Mouse (Mus musculus) cerebellum, adult 11-12 months (tissue): ENCODE data around the gene Jaml.
"Not testable (repeated sequence)": the region's sequence is repeated elsewhere in the genome, so short reads cannot be mapped to it uniquely, and the experiment has no call there.

Experiments
- DNase-seq: peaks from one replicate; pipeline ENCODE4 v3.0.0; 2022

The Jaml gene

GRCm38 (mm10) chr9:45079011-45079410 is at the start of gene Jaml:
Jaml (plus strand) TSS chr9:45079183.
- no peak for DNase-seq

- DNase-seq, result no peak
Observed at GRCm38 (mm10) chr9:45030341-45030740, 48.6 kb upstream of the Jaml start.

GRCm38 (mm10) chr9:45032261-45032660 is 46.7 kb upstream of the Jaml start:
- DNase-seq, result no peak

- no peak for DNase-seq
Observed at GRCm38 (mm10) chr9:45034526-45034925, 44.5 kb upstream of the Jaml start.

GRCm38 (mm10) chr9:45037803-45038202 is 41.2 kb upstream of the Jaml start:
- DNase-seq, result not testable (repeated sequence)

GRCm38 (mm10) chr9:45039499-45039898 is 39.5 kb upstream of the Jaml start, which contains the start of gene Mpzl2:
Mpzl2 (plus strand) TSS chr9:45039799.
- no peak for DNase-seq

- no peak for DNase-seq
Observed at GRCm38 (mm10) chr9:45040066-45040845, 38.7 kb upstream of the Jaml start.

- no peak for DNase-seq
Observed at GRCm38 (mm10) chr9:45041131-45041838, 37.7 kb upstream of the Jaml start.

GRCm38 (mm10) chr9:45042056-45042720 is 36.8 kb upstream of the Jaml start:
- no peak for DNase-seq

GRCm38 (mm10) chr9:45042947-45043346 is 36.0 kb upstream of the Jaml start:
- DNase-seq, result no peak

- no peak for DNase-seq
Observed at GRCm38 (mm10) chr9:45046973-45047372, 32.0 kb upstream of the Jaml start.

GRCm38 (mm10) chr9:45048511-45048910 is 30.5 kb upstream of the Jaml start:
- no peak for DNase-seq

- no peak for DNase-seq
Observed at GRCm38 (mm10) chr9:45049731-45050130, 29.3 kb upstream of the Jaml start.

GRCm38 (mm10) chr9:45050301-45050700 is 28.7 kb upstream of the Jaml start:
- no peak for DNase-seq

- DNase-seq, result peak; percentile 90
Observed at GRCm38 (mm10) chr9:45055082-45055713, 23.8 kb upstream of the Jaml start, which contains the start of gene Mpzl3. Mpzl3 (plus strand) TSS chr9:45055186.

- no peak for DNase-seq
Observed at GRCm38 (mm10) chr9:45058304-45058940, 20.6 kb upstream of the Jaml start.

- no peak for DNase-seq
Observed at GRCm38 (mm10) chr9:45060151-45060550, 18.8 kb upstream of the Jaml start.

GRCm38 (mm10) chr9:45062677-45063076 is 16.3 kb upstream of the Jaml start:
- no peak for DNase-seq

GRCm38 (mm10) chr9:45064421-45064820 is 14.6 kb upstream of the Jaml start:
- no peak for DNase-seq

GRCm38 (mm10) chr9:45066735-45067134 is 12.2 kb upstream of the Jaml start:
- no peak for DNase-seq

GRCm38 (mm10) chr9:45071800-45072199 is 7.2 kb upstream of the Jaml start:
- DNase-seq, result no peak

GRCm38 (mm10) chr9:45077859-45078258 is 1.1 kb upstream of the Jaml start:
- DNase-seq, result no peak

- DNase-seq, result no peak
Observed at GRCm38 (mm10) chr9:45083132-45083531, 4.1 kb downstream of the Jaml start.
